Mouse (Mus musculus): ENCODE data around the gene Fam126a. TPM values are rescaled to one million over a fixed set of nuclear protein-coding genes. Genes with fewer than 3 reads are reported as not detected.
"Not testable (repeated sequence)": the region's sequence is repeated elsewhere in the genome, so short reads cannot be mapped to it uniquely, and the experiment has no call there.

The Fam126a gene
- polyA plus RNA-seq, 1 experiment from 2014 or later = 47.4 TPM

DNA sequence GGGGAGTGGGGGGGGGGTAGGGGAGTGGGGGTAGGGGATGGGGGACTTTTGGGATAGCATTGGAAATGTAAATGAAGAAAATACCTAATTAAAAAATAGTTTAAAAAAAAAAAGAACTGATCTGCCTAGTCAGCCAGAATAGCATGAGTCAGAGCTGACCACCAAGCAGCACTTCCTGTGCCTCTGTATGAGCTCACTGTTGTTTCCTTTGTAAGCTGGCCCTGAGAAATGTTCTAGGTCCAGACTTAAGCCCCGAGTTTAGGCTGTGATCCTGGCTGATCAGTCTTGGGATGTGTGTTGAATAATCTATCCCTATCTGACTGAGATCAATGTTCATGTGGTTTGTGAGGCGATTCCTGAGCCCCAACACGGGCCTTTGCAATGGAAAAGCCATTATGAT, 143.4 kb downstream of the Fam126a start:
- no peaks in the 10 kb centered on the region for H3K9me3 ChIP-seq
- 85% methylated on average over 3 of the region's 3 CpGs for WGBS
- H3K27me3 ChIP-seq = no peaks in the 10 kb centered on the region
- H3K9ac ChIP-seq (replicated peaks) = no peak overlapping the region
- H3K4me2 ChIP-seq (replicated peaks) = no peak overlapping the region
- no peak for ATAC-seq (ENCODE audit: low FRiP score, low read depth)
- no peak overlapping the region for H3K27ac ChIP-seq (replicated peaks)
- H3K4me3 ChIP-seq = no peak overlapping the region
- no peaks in the 10 kb centered on the region for H3K36me3 ChIP-seq
- H3K4me1 ChIP-seq = no peaks in the 10 kb centered on the region

DNA sequence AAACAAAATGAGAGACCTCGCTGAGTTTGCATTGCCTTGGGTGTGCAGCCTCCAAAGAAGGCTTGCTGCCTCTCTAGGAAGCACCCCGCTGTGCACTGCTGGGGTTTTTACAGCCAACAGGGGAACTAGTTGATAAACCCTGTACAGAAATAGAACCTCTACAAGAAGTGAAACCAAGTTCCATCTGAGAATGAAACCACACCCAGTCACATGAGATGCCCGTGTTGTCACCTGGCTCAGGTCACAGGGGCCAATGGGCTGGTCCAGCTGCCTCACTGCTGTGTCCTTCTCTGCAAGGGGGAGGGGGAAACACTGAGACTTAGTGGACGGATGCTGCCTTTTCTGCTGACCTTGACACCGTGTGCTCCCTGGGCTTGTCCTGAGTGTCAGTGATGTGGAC, 156.0 kb downstream of the Fam126a start:
- 0 out of 2 replicates have a peak, but pooled peaks cover 3% of the 10 kb centered on the region for H3K27me3 ChIP-seq
- no peak for ATAC-seq (ENCODE audit: low FRiP score, low read depth)
- no peaks in the 10 kb centered on the region for H3K4me1 ChIP-seq
- H3K27ac ChIP-seq (replicated peaks) = no peak overlapping the region
- H3K4me2 ChIP-seq (replicated peaks) = no peak overlapping the region
- H3K9me3 ChIP-seq = no peaks in the 10 kb centered on the region
- 72% methylated on average over 5 of the region's 5 CpGs for WGBS
- no peaks in the 10 kb centered on the region for H3K36me3 ChIP-seq
- H3K4me3 ChIP-seq = no peak overlapping the region
- H3K9ac ChIP-seq (replicated peaks) = no peak overlapping the region

DNA sequence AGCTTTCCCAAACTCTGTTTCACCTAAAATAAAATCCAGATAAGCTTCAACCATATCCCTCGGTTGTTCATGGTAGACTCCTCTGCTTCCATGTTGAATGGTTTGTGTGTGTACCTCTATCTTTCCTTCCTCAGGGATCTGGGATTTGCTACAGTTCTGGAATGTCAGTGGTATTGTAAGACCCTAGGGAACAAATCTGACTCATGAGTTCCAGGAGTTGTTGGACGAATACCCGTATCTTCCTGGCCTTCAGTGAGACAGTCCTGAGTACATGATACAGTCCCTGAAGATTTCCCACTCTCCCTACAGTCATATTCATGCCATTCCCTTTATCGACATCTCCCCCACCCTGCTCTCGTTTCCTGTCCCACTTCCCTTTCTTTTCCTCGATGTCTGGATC, 157.9 kb downstream of the Fam126a start:
- WGBS = 84% methylated on average over 6 of the region's 6 CpGs
- no peaks in the 10 kb centered on the region for H3K4me1 ChIP-seq
- H3K27me3 ChIP-seq = 0 out of 2 replicates have a peak, but pooled peaks cover 3% of the 10 kb centered on the region
- H3K4me3 ChIP-seq = no peak overlapping the region
- no peaks in the 10 kb centered on the region for H3K36me3 ChIP-seq
- no peak overlapping the region for H3K9ac ChIP-seq (replicated peaks)
- H3K9me3 ChIP-seq = no peaks in the 10 kb centered on the region
- H3K4me2 ChIP-seq (replicated peaks) = no peak overlapping the region
- ATAC-seq (ENCODE audit: low FRiP score, low read depth) = no peak
- H3K27ac ChIP-seq (replicated peaks) = no peak overlapping the region

DNA sequence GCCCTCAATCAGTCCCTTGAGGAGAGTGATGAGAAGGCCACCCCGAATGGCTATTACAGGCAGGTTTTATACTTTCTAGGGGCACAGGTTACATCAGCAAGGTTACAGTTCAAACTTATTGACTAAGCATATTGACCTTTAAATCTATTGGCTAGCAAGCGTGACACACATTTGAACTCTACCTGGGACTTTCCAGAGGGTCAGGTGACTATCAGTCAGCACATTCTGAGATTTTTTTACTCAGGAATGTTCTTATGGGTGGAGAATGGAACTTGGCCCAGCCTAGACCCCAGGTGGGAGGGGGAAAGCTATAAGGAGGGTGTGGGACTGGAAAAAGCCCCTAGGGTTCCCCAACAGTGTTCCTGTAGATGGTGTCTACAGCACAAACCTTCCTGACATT, 159.2 kb downstream of the Fam126a start:
- not testable (repeated sequence) for H3K4me1 ChIP-seq; H3K9me3 ChIP-seq; ATAC-seq (ENCODE audit: low FRiP score, low read depth); H3K4me2 ChIP-seq (replicated peaks); H3K9ac ChIP-seq (replicated peaks); H3K36me3 ChIP-seq; H3K4me3 ChIP-seq; H3K27me3 ChIP-seq; H3K27ac ChIP-seq (replicated peaks)
- WGBS = 80% methylated on average over 2 of the region's 2 CpGs

DNA sequence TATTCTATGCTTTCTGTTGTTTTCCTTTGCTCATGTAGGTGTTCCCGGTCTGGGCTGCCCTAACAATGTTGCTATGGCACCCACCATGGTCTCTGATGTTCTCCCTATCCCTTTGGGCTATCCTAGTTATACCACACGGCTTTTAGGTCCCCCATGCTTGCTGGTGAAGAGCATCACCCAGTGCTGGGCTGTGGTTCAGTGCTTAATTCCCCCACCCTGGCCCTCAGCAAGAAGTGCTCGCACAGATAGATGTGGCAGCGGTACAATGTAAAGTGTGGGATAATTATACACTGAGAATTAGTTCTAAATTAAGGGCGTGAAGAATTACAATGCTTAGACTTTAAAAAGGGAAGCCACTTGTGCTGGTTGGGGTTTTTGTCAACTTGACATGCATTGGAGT, 164.5 kb downstream of the Fam126a start:
- 80% methylated on average over 5 of the region's 5 CpGs for WGBS
- H3K36me3 ChIP-seq = no peaks in the 10 kb centered on the region; the same call in 1 of the 2 replicates
- no peaks in the 10 kb centered on the region for H3K27me3 ChIP-seq
- H3K4me3 ChIP-seq = no peak overlapping the region
- no peak overlapping the region for H3K27ac ChIP-seq (replicated peaks)
- H3K4me2 ChIP-seq (replicated peaks) = no peak overlapping the region
- H3K9me3 ChIP-seq = no peaks in the 10 kb centered on the region
- no peaks in the 10 kb centered on the region for H3K4me1 ChIP-seq
- no peak for ATAC-seq (ENCODE audit: low FRiP score, low read depth)
- H3K9ac ChIP-seq (replicated peaks) = no peak overlapping the region

Other genes starting within 250 kb of the Fam126a start
- gene Pus7, start 247.0 kb downstream of the Fam126a start, polyA plus RNA-seq (2016; fragmentation: Nextera tagmentation; extraction: Ambion mirVana) = 24.7 and 26.2 TPM in 2 replicates
- 38.9 and 39.3 TPM in 2 replicates for gene Rint1, start 243.0 kb downstream of the Fam126a start, polyA plus RNA-seq (2016; fragmentation: Nextera tagmentation; extraction: Ambion mirVana)
- 117 and 119 TPM in 2 replicates for gene Tomm7, start 186.5 kb downstream of the Fam126a start, polyA plus RNA-seq (2016; fragmentation: Nextera tagmentation; extraction: Ambion mirVana)
- 130 and 144 TPM in 2 replicates for gene Klhl7, start 69.9 kb upstream of the Fam126a start, polyA plus RNA-seq (2016; fragmentation: Nextera tagmentation; extraction: Ambion mirVana)
- gene Nupl2, start 134.3 kb upstream of the Fam126a start, polyA plus RNA-seq (2016; fragmentation: Nextera tagmentation; extraction: Ambion mirVana) = 20.3 and 21.6 TPM in 2 replicates

Measured in midbrain, embryonic 12.5 days (tissue).